10 mouse cellular contexts compared by ENCODE assay signal in genomic region chr11:54836106-54836505, GRCm38 (mm10). TPM values are rescaled to one million over a fixed set of nuclear protein-coding genes. Genes with fewer than 3 reads are reported as not detected.
DNase-seq lines count a peak whose midpoint lies in the region; ATAC-seq and TF ChIP-seq lines count a peak whose summit lies in the region.
"Had no signal": no experiment of that assay in that cellular context is flagged by ENCODE, and none has a peak within 500 bp of the region (broad histone marks: within the 10 kb centered on the region; RNA-seq: fewer than 3 reads in every experiment).

No protein-coding gene starts in this region.

- no peak for TF ChIP-seq POLR2A in heart, adult 2 months (IDR thresholded peaks at IDR 0.05; ENCODE audit: insufficient read depth, low read depth, low read length)

- H3K27me3 ChIP-seq in heart, adult 2 months (ENCODE audit: control insufficient read depth, insufficient read depth, low read length): no peaks in the 10 kb centered on the region
- H3K27me3 ChIP-seq in midbrain, embryonic 15.5 days (replicated peaks): no peaks in the 10 kb centered on the region
- H3K27me3 ChIP-seq: embryonic facial prominence, embryonic 15.5 days; neural tube, embryonic 12.5 days had no signal

- no peak overlapping the region for H3K4me3 ChIP-seq in heart, adult 2 months
- no peak overlapping the region for H3K4me3 ChIP-seq in midbrain, embryonic 15.5 days
- H3K4me3 ChIP-seq: embryonic facial prominence, embryonic 15.5 days; neural tube, embryonic 12.5 days had no signal

- TF ChIP-seq CTCF in heart, adult 2 months (IDR thresholded peaks at IDR 0.05): no peak

- no peaks in the 10 kb centered on the region for H3K4me1 ChIP-seq in heart, adult 2 months (ENCODE audit: control insufficient read depth, insufficient read depth, low read length)
- no peaks in the 10 kb centered on the region for H3K4me1 ChIP-seq in midbrain, embryonic 15.5 days
- H3K4me1 ChIP-seq: embryonic facial prominence, embryonic 15.5 days; neural tube, embryonic 12.5 days had no signal

- DNase-seq in heart, adult 2 months: peak; percentile 33 to 39
- DNase-seq in heart, postnatal 10 days: no peak
- DNase-seq in lung, postnatal 10 days: peak; percentile 19
- DNase-seq in lung, postnatal 14 days: no peak
- peak; percentile 41 for DNase-seq in cerebellum, adult 9-11 months
- DNase-seq in ovary, postnatal 36 days (ENCODE audit: low spot score): peak; percentile 21
- DNase-seq in thymus, adult 18-20 months: no peak

- no peak overlapping the region for H3K4me2 ChIP-seq in midbrain, embryonic 15.5 days
- H3K4me2 ChIP-seq: embryonic facial prominence, embryonic 15.5 days; neural tube, embryonic 12.5 days had no signal

- H3K9ac ChIP-seq in heart, adult 2 months (ENCODE audit: low read depth, low read length): no peak overlapping the region
- no peak overlapping the region for H3K9ac ChIP-seq in midbrain, embryonic 15.5 days
- H3K9ac ChIP-seq: embryonic facial prominence, embryonic 15.5 days; neural tube, embryonic 12.5 days had no signal

- no peak for TF ChIP-seq EP300 in heart, adult 2 months (IDR thresholded peaks at IDR 0.05; ENCODE audit: insufficient read depth, low read depth, low read length)

- no peaks in the 10 kb centered on the region for H3K79me2 ChIP-seq in heart, adult 2 months (replicated peaks; ENCODE audit: control insufficient read depth, insufficient read depth, low read length)

- no peak overlapping the region for H3K27ac ChIP-seq in heart, adult 2 months
- H3K27ac ChIP-seq in midbrain, embryonic 15.5 days: no peak overlapping the region
- H3K27ac ChIP-seq: embryonic facial prominence, embryonic 15.5 days; neural tube, embryonic 12.5 days had no signal

- intact Hi-C loops in heart, adult 2 months (cut with DNase I): no loop called here
- intact Hi-C loops in heart, postnatal 10 days (cut with DNase I): no loop called here

- H3K9me3 ChIP-seq in midbrain, embryonic 15.5 days: no peaks in the 10 kb centered on the region
- H3K9me3 ChIP-seq: embryonic facial prominence, embryonic 15.5 days; neural tube, embryonic 12.5 days had no signal

- no peaks in the 10 kb centered on the region for H3K36me3 ChIP-seq in heart, adult 2 months (ENCODE audit: control insufficient read depth, insufficient read depth, low read length)
- H3K36me3 ChIP-seq in midbrain, embryonic 15.5 days (replicated peaks): no peaks in the 10 kb centered on the region
- H3K36me3 ChIP-seq: embryonic facial prominence, embryonic 15.5 days had no signal

- 66% methylated on average over 9 of the region's 9 CpGs for WGBS in heart, adult 2 months
- 84% methylated on average over 9 of the region's 9 CpGs for WGBS in midbrain, embryonic 15.5 days

- no peak for ATAC-seq in midbrain, embryonic 15.5 days (replicated peaks)

RNA-seq across cellular contexts. Expression of gene Lyrm7, which starts 24.6 kb away (rescaled TPM):
- total RNA-seq in heart, adult 2 months (2021): 10 to 100 TPM; 38.6 to 40.1 TPM
- polyA plus RNA-seq in heart, adult 2 months (2012; rRNA removed): 11.1 and 20.0 TPM in 2 replicates
- 10 to 100 TPM; 24.4 to 27.0 TPM for total RNA-seq in heart, postnatal 10 days (2021)
- 11.5 and 14.1 TPM in 2 replicates for polyA plus RNA-seq in midbrain, embryonic 15.5 days (2015; fragmentation: Nextera tagmentation; extraction: Ambion mirVana)

RNA-seq across cellular contexts. Expression of gene Hint1, which starts 30.1 kb away (rescaled TPM):
- total RNA-seq in heart, adult 2 months (2021): 100 to 1,000 TPM; 258 to 297 TPM
- polyA plus RNA-seq in heart, adult 2 months (2012; rRNA removed): 477 and 498 TPM in 2 replicates
- total RNA-seq in heart, postnatal 10 days (2021): 100 to 1,000 TPM; 304 to 309 TPM
- polyA plus RNA-seq in midbrain, embryonic 15.5 days (2015; fragmentation: Nextera tagmentation; extraction: Ambion mirVana): 589 and 658 TPM in 2 replicates

RNA-seq across cellular contexts. Expression of gene Cdc42se2, which starts 48.6 kb away (rescaled TPM):
- total RNA-seq in heart, adult 2 months (2021): 10 to 100 TPM; 22.0 to 23.3 TPM
- polyA plus RNA-seq in heart, adult 2 months (2012; rRNA removed): 24.7 and 41.3 TPM in 2 replicates
- 10 to 100 TPM; 35.9 to 36.9 TPM for total RNA-seq in heart, postnatal 10 days (2021)
- polyA plus RNA-seq in midbrain, embryonic 15.5 days (2015; fragmentation: Nextera tagmentation; extraction: Ambion mirVana): 157 and 159 TPM in 2 replicates

Comparison
In these comparisons a context has a peak if more than half of its experiments do, and no peak if none do; other contexts are left out.
1. DNase-seq: peak in heart, adult 2 months (2 of 2), lung, postnatal 10 days (single experiment), cerebellum, adult 9-11 months (single experiment) and ovary, postnatal 36 days (single experiment); none in heart, postnatal 10 days (0 of 2), lung, postnatal 14 days (single experiment) and thymus, adult 18-20 months (0 of 2).